Mouse (Mus musculus): ENCODE results near the gene Cdkn2d. TPM values are rescaled to one million over a fixed set of nuclear protein-coding genes. Genes with fewer than 3 reads are reported as not detected.
"Not testable (repeated sequence)": the region's sequence is repeated elsewhere in the genome, so short reads cannot be mapped to it uniquely, and the experiment has no call there.

The Cdkn2d gene
- total RNA-seq, 2 experiments from 2014 or later, result 66.6 to 73.9 TPM

DNA sequence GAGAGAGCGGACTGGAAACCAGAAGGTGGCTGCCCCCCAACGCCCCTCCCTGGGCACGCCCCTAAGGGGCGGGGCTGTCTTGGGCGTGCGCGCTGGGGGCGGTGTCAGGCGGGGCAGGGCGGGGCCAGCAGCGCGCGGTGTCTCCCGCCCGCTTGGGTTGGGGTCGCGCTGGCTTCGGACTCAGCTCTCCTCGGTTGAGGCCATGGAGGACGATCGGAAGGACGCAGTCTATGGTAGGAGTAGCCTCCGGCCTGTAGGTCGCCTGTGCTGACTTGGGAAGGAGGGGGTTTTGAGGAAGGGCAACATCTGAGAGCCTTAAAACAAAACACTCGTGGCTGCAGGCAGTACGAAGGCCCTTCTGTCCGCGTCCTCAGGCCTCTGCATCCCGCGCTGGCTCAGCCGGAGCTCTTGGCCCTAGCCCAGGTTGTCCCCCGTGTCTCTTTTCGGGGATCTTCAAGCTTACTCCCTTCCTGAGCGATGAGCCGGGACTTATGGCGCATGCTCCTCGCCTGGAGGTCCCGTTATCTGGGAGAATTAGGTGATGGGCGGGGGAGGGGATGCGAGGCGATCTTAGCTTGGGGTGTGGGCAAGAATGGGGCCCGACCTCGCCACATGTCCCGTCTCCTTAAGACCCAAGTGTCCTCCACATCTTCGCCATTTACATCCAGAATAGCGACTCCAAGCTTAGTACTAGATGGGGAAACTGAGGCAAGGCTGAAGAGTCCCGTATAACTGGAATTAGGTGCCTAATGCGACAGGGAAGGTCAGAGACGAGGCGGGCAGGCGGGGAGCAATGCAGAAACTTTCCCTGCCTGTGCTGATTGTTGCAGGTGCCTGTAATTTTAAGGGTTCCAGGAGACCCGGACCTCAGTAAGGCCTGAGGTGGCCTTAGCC lies 29.7 kb upstream of the Cdkn2d start, which contains the start of gene Slc44a2:
Gene Slc44a2, plus strand, starts transcription at position 80 of the 894 bp plus-strand sequence.
- intact Hi-C loops (cut with DNase I), result no loop called here
- peak; percentile 37 to 87 for DNase-seq (ENCODE audit: extremely low spot score in 1 of 2, low spot score in 2 of 2)

DNA sequence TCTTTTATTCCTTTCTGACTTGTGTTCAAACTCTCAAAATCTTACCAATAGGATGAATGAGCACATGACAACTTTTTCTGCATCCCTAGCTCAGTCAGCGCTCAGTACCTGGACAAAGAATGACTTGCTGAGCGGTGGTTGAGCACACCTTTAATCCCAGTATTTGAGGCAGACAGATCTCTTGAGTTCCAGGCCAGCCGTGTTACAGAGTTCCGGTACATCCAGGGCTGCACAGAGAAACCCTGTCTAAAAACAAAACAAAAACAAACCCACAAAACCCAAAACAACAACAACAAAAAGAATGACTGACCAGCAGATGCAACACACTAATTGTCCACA lies 29.0 kb upstream of the Cdkn2d start:
- intact Hi-C loops (cut with DNase I), result no loop called here
- DNase-seq (ENCODE audit: extremely low spot score in 1 of 2, low spot score in 2 of 2), result no peak

DNA sequence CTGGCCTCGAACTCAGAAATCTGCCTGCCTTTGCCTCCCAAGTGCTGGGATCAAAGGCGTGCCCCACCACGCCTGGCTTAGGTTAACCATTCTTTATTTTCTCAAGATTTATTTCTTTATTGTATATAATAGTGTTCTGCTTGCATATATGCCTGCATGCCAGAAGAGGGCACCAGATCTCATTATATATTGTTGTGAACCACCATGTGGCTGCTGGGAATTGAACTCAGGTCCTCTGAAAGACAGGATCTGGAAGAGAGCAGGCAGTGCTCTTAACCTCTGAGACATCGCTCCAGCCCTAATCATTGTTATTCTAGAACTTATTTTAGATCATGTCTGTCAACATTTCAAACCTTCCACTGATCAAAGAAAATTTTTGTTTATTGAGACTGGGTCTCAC lies 28.3 kb upstream of the Cdkn2d start:
- intact Hi-C loops (cut with DNase I), result no loop called here
- DNase-seq (ENCODE audit: extremely low spot score in 1 of 2, low spot score in 2 of 2), result no peak

DNA sequence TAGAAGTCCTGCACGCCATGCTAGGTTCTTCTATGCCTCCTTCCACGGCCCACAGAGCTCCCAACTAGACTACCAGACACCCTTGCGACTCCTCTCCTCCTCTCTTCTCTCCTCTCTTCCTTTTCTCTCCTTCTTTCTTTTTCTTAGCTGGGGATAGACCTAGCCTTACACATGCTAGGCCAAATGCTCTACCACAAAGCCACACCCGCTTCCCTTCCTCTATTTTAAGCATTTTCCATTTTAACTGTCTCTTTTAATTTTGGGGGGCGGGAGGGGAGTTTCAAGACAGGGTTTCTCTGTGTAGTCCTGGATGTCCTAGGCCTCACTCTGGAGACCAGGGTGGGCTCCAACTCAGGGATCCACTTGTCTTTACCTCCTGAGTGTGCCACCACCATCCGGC lies 27.6 kb upstream of the Cdkn2d start:
- intact Hi-C loops (cut with DNase I), result no loop called here

DNA sequence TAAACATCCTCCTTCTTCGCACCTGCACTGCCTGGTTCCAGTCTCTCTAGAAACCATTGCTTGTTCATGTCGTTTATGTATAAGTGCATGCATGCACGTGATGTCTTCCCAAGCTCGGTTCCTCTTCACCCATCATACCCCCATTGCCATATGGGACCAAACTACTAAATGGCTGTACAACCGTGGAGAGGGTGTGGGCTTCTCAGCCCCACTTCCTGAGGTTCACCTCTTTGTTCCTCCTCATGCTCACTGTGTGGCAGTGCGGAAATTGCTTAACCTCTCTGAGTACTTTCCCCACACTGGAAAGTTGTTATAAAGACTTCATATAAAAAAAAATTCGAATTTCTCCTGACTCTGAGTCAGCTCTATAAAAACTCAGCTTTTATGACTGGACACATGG lies 25.5 kb upstream of the Cdkn2d start:
- DNase-seq (ENCODE audit: extremely low spot score in 1 of 2, low spot score in 2 of 2), result no peak
- intact Hi-C loops (cut with DNase I), result no loop called here

More for the DNA sequence above, 27.6 kb upstream of the Cdkn2d start:
- DNase-seq (ENCODE audit: extremely low spot score in 1 of 2, low spot score in 2 of 2), result no peak

DNA sequence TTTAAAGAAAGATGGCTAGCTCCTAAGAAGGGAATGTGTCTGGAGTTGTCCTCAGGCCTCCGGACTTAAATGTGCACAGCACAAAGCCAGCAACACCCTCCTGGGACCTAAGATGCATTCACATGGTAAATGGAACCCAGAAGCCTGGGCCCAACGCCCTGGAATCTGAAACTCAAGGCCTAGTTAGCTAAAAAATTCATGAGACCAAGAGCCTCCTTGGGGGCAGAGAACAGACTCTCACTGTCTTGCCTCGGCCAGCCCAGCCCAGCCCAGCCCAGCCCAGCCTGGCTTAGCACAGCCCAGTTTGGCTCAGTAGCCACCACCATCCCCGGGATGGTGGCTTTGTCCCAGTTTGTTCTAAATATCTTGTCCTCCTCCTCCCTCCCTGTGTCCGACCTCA lies 24.2 kb upstream of the Cdkn2d start:
- intact Hi-C loops (cut with DNase I), result no loop called here
- no peak for DNase-seq (ENCODE audit: extremely low spot score in 1 of 2, low spot score in 2 of 2)

DNA sequence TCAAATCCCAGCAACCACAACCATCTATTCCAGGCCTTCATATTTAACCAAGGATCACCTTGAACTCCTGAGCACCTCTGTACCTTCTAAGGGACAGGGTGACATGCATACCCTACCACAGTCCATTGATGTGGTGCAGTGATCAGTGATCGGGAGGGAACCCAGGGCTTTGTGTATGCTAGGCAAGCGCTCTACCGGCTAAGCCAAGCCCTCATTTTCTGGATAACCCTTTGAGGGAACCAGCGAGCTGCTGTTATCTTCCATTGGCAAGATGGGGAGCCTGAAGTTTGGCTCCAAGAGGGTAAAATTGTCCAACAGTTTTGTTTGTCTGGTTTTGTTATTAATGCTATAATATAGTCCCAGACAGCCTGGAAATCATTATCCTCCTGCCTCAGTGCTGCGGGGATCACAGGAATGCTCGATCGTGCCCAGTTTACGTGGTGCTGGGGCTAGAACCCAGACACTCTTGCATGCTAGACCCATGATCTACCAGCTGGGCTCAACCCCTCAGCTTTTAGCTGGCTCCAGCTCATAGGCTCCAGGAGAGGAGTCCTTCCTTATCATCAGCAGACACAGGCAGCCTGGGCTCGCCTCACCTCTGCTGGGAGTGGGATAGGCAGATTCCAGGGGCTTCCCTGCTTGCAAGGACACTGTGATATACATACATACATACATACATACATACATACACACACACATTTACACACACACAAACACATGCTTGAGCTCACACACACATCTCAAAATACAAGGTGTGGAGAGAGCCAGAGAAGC lies 23.3 kb upstream of the Cdkn2d start:
- DNase-seq (ENCODE audit: extremely low spot score in 1 of 2, low spot score in 2 of 2), result no peak
- intact Hi-C loops (cut with DNase I), result loop anchor here (5.0 kb wide), 1 partner anchor 98 kb away; the partner anchor contains the start of gene Qtrt1

DNA sequence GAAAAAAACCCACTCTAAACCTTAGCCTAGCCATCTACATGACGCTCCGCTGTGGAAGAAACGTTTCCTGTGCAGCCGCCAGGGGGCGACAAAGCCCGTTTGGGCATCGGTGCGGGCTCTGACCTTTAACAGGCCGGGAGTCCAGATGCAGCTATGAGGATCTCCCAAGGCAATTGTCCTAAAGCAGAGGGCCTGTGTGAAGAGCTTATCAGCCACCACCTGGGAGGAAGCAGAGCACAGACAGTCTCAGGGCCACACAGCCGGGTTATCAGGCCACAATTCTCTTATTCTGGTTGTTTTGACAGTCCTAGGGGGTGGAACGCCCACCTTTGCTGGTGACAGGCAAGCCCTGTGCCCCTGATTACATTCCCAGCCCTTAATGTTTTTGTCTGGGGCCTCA lies 22.2 kb upstream of the Cdkn2d start:
- intact Hi-C loops (cut with DNase I), result loop anchor here (1.0 to 5.0 kb wide), 2 partner anchors 44 to 99 kb away; partner anchors contain the start of gene Qtrt1
- DNase-seq (ENCODE audit: extremely low spot score in 1 of 2, low spot score in 2 of 2), result peak; percentile 59 to 84

DNA sequence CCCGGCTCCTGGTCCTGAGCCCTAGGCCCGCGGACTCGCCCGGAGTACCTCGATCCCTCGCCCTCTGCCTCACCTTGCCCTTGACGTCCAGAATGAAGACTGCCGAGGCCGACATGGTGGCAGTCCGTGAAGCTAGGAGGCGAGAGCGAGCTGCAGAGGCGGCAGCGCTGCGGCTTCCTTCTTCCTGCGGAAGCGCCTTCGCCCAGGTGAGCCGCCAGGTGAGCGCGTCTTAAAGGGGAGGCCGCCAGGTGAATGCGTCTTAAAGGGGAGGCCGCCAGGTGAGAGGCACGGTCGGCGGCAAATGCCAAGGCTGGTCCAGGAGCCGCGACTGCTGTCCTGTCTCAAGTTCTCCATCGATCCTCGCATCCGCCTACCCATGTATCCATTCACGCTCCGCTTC lies 20.9 kb upstream of the Cdkn2d start, which contains the start of gene Ap1m2:
Gene Ap1m2, minus strand, starts transcription at position 204 of the 400 bp plus-strand sequence.
- no peak for DNase-seq (ENCODE audit: extremely low spot score in 1 of 2, low spot score in 2 of 2)

DNA sequence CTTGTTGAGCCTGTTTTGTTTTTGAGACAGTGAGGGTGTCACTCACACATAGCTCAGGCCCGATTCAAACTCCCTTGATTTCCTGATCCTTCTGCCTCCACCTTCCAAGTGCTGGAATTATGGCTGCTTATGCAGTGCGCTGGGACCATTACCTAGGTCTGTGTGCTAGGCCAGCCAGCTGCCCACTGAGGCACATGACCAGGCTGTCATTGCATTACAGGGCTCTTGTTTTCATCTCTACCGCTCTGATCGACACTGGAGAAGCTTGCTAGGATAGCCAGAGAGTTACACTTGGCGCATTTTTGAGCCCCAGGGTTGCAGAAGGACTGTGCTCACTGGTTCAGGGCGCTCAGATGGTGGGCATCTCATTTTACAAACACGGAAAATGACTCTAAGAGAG lies 20.5 kb upstream of the Cdkn2d start:
- intact Hi-C loops (cut with DNase I), result loop anchor here (5.0 kb wide), 1 partner anchor 101 kb away; the partner anchor contains the start of gene Qtrt1
- DNase-seq (ENCODE audit: extremely low spot score in 1 of 2, low spot score in 2 of 2), result no peak

More for the DNA sequence above, 20.9 kb upstream of the Cdkn2d start, which contains the start of gene Ap1m2:
- intact Hi-C loops (cut with DNase I), result loop anchor here (5.0 kb wide), 1 partner anchor 100 kb away; the partner anchor contains the start of gene Qtrt1

DNA sequence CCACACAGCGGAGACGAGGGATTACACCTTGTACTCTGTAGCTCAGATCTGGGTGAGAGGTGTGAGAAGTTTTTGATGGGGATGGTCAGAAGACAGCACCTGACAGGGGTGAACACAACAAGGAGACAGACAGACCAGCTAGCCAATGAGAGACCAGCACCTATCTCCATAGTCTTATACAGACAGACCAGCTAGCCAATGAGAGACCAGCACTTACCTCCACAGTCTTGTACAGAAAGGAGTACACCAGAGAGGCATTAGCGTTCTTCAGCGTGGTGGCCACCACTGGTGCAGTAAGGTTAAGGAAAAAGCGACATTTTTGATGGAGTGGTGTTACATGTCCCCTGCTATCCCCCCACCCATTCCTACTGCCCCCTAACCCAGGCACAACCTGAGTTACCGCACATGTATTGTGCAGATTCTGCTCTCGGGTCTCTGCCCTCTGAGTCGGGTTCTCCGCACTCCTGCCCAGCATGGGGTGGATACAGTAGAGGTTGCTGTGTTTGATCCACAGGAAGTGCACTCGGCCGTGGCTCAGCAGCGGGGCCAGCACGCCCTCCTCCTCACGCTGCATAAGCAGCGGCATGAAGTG lies 18.0 kb upstream of the Cdkn2d start:
- intact Hi-C loops (cut with DNase I), result no loop called here
- no peak for DNase-seq (ENCODE audit: extremely low spot score in 1 of 2, low spot score in 2 of 2)

DNA sequence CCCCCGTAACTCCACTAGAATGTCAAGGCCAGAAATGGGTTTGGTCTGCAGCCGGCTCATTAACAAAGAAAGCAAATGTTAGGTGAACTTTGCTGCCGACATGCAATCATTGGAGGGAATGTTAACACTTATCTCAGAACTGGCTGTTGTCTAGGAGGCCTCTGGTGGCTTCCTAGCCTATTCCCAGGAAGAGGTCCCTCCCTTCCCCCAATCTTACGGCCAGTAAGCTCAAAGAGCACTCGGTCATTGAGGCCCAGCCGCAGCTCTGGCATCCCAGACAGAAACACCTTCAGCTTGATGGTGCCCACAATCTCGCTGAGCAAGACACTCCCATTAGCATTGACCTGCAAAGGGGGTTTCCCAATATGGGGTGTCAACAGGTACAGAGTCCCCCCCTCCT lies 13.9 kb upstream of the Cdkn2d start:
- intact Hi-C loops (cut with DNase I), result no loop called here
- no peak for DNase-seq (ENCODE audit: extremely low spot score in 1 of 2, low spot score in 2 of 2)

DNA sequence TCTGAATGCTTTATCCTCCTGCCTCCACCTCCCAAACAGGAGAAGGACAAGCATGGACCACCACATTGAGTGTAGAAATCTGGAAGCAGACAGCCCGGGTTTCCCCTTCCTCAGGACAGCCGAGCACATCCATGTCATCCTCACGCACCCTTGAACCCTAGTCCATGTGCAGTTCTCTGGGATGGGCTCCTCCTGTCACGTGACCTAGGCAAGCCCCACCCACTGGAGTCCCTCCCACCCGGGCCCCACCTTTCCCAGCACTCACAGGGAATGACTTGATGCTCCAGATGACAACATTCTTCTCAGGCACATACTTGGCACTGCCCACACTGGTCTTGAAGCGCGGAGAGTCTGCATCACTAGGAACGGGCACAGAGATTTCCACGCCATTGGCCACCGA lies 7.8 kb upstream of the Cdkn2d start:
- DNase-seq (ENCODE audit: extremely low spot score in 1 of 2, low spot score in 2 of 2), result no peak
- intact Hi-C loops (cut with DNase I), result no loop called here

DNA sequence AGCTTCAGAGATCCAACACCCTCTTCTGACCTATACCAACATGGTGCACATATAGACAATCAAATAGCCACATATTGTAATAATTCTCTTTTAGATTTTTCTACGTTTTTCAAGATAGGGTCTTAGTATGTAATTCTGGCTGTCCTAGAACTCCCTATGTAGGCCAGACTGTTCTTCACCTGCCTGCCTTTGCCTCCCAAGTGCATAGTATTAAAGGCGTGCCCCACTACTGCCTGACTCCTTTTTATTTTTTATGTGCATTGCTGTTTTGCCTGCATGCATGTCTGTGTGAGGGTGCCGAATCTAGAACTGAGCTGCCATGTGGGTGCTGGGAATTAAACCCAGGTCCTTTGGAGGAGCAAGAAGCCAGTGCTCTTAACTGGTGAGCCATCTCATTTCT lies 1.1 kb upstream of the Cdkn2d start:
- no peak for DNase-seq (ENCODE audit: extremely low spot score in 1 of 2, low spot score in 2 of 2)
- intact Hi-C loops (cut with DNase I), result no loop called here

DNA sequence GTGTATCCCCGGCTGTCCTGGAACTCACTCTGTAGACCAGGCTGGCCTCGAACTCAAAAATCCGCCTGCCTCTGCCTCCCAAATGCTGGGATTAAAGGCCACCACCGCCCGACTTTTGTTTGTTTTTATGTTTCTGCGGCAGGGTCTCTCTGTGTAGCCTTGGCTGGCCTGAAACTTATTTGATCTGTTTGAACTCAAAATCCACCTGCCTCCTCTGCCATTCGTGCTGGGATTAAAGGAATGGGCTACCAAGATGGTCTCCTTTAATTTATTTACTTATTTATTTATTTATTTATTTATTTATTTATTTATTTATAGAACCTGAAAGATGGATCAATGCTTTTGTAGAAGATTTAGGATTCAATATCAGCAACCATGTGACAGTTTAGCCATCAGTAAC lies 661 bp upstream of the Cdkn2d start:
- DNase-seq (ENCODE audit: extremely low spot score in 1 of 2, low spot score in 2 of 2); intact Hi-C loops (cut with DNase I): not testable (repeated sequence)

DNA sequence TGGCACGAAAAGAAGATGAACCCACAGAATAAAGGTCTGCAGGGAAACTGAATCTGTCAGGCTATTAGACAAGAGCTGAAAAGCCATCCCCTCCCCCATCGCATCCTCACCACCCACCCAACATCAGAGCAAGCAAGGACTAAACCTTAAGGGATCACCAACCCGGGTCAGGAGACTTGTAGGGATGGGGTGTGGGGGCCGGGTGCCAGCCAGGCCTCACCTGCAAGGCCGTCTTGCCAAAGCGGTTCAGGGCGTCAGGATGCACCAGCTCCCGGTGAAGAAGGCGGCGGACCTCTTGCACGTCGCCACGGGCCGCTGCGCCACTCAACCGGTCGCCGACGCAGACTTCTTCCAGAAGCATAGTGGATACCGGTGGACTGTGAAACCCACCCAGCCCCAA lies 618 bp downstream of the Cdkn2d start:
- intact Hi-C loops (cut with DNase I), result no loop called here
- peak in 1 of 2 experiments; percentile 46 for DNase-seq (ENCODE audit: extremely low spot score in 1 of 2, low spot score in 2 of 2)

DNA sequence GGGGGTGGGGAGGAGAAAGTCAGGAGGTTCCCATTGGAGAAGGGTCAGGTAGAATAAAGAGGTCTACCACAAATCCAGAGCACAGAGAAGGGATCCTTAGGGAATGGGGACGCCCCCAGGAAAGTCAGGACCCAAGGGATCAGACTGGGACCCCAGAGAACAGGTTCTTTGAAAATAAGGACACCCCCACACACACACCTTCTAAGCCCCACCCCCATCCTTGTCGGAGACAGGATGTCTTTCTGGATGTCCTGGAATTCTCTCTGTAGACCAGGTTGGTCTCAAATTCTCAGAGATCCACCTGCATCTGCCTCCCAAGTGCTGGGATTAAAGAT lies 1.9 kb downstream of the Cdkn2d start:
- no peak for DNase-seq (ENCODE audit: extremely low spot score in 1 of 2, low spot score in 2 of 2)
- intact Hi-C loops (cut with DNase I), result no loop called here

DNA sequence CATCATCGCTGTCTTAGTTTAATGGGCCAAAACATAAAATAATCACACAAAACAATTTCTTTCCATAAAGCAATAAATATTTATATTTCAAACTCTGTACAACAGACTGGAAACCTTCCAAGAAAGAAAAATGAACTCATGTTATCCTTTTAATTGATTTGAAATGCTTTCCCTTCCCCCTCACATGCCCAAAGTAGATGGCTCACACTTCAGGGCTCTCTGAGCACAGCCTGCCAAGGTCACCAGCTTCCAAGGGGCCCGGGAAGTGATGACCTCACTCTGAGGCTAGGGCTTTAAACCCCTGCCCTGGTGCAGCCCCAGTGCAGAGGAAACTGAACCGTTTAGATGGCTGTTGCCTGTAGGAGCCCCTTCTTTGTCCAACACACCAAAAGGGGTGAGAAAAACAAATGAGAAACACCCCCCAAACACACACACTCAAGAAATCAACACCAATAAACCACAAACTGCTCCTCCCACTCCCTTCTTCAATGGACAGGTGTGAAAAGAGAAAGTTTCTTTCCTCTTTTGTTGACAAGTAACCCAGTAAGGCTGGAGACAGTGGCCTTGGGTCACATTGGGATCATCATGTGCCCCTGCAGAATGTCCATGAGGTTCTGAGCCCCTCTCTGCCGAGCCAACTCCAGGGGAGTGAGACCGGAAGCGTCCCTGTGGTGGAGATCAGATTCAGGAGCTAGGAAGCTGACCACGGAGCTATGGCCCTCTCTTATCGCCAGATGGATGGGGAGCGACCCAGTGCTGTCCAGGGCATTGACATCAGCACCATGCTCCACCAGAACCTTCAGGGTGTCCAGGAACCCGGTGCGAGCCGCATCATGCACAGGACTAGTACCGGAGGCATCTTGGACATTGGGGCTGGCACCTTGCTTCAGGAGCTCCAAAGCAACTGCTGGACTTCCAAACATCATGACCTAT lies 2.5 kb downstream of the Cdkn2d start:
- DNase-seq (ENCODE audit: extremely low spot score in 1 of 2, low spot score in 2 of 2), result peak in 1 of 2 experiments; percentile 32
- intact Hi-C loops (cut with DNase I), result no loop called here

All from left cerebral cortex, postnatal 10 days (tissue).